Mouse (Mus musculus): Measurements from ENCODE around the gene Stoml1. TPM values are rescaled to one million over a fixed set of nuclear protein-coding genes. Genes with fewer than 3 reads are reported as not detected.

Stoml1 gene
- 5.2 and 5.5 TPM in 2 replicates for polyA plus RNA-seq (2015; fragmentation: Nextera tagmentation; extraction: Ambion mirVana)

DNA sequence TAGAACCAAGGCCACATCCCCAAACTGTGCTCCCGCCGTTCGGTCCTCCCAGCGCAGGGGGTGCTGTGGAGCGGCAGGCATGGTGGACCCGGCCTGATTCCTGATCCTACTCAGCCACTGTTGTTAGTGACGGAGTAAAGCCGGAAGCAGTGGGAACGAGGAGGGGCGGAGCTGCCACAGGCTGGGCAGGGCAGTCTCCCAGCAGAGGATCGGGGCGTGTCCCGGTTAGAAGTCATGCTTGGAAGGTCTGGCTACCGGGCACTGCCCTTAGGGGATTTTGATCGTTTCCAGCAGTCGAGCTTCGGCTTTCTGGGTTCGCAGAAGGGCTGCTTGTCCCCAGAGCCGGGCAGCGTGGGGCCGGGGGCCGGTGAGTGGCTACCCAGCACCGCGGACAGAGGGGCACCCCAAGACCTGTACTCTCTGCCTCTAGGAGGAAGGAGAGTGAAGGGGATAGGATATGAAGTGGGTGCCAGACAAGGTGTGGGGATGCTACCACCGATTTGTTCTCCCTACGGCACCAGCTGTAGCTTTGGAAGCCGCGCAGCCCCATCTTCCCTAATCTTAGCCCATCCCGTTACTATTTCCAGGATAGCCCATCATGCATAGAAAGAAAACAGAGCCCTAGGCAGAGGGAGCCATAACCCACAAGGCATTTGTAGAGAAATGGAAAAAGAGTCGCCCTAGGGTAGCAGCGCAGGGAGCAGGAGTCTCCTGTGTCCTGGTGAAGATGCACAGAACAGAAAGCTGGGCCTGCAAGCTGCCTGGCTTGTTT lies at the start of gene Stoml1:
Gene Stoml1, plus strand, starts transcription at position 132 of the 772 bp plus-strand sequence.
- Histone ChIP-seq H3K9ac (peak within 1 kb of the TSS; percentile 80), H3K27me3 (no peaks in the 10 kb centered on the region), H3K4me2 (peak within 1 kb of the TSS; percentile 91), H3K4me1 (replicated peaks) (peaks cover 60% of the 10 kb centered on the region), H3K36me3 (no peaks in the 10 kb centered on the region; the same call in 1 of the 2 replicates), H3K9me3 (replicated peaks) (no peaks in the 10 kb centered on the region), H3K27ac (peak within 1 kb of the TSS; percentile 87), H3K4me3 (replicated peaks) (peak within 1 kb of the TSS; percentile 71)
- peak; percentile 95 for DNase-seq
- under 1% methylated on average over 31 of the region's 31 CpGs for WGBS (ENCODE audit: insufficient replicate concordance)
- ATAC-seq (ENCODE audit: low read depth): peak; percentile 94

- no peak for DNase-seq
- WGBS (ENCODE audit: insufficient replicate concordance): 3% methylated on average over 42 of the region's 42 CpGs
These were observed 49.2 kb upstream of the Stoml1 start, which contains the start of the genes Islr and Islr2 for GRCm38 (mm10) chr9:58203516-58204447. Gene Islr (minus strand): TSS chr9:58204306. Gene Islr2 (minus strand): TSS chr9:58204319.

GRCm38 (mm10) chr9:58204448-58205000 lies 48.4 kb upstream of the Stoml1 start:
- H3K9ac ChIP-seq: peak overlapping the region; percentile 49; the same call in 1 of the 2 replicates
- H3K27ac ChIP-seq: no peak overlapping the region
- H3K4me3 ChIP-seq (replicated peaks): peak overlapping the region; percentile 56
- no peaks in the 10 kb centered on the region for H3K36me3 ChIP-seq
- ATAC-seq (ENCODE audit: low read depth) (peak; percentile 79), DNase-seq (peak; percentile 75)
- H3K4me1 ChIP-seq (replicated peaks): peaks cover 8% of the 10 kb centered on the region
- 3% methylated on average over 18 of the region's 18 CpGs for WGBS (ENCODE audit: insufficient replicate concordance)
- H3K9me3 ChIP-seq (replicated peaks): no peaks in the 10 kb centered on the region
- H3K4me2 ChIP-seq: peak overlapping the region; percentile 68
- H3K27me3 ChIP-seq: peaks cover 83% of the 10 kb centered on the region

More at GRCm38 (mm10) chr9:58203516-58204447, 49.2 kb upstream of the Stoml1 start, which contains the start of the genes Islr and Islr2:
- H3K4me2 ChIP-seq: peak within 1 kb of the TSS; percentile 68
- no peak within 1 kb of the TSS for H3K27ac ChIP-seq
- H3K36me3 ChIP-seq: no peaks in the 10 kb centered on the region
- H3K4me3 ChIP-seq (replicated peaks): peak within 1 kb of the TSS; percentile 56
- ATAC-seq (ENCODE audit: low read depth): peak; percentile 77
- peak within 1 kb of the TSS; percentile 49; the same call in 1 of the 2 replicates for H3K9ac ChIP-seq
- peaks cover 11% of the 10 kb centered on the region for H3K4me1 ChIP-seq (replicated peaks)
- H3K27me3 ChIP-seq: peaks cover 87% of the 10 kb centered on the region
- no peaks in the 10 kb centered on the region for H3K9me3 ChIP-seq (replicated peaks)

DNA sequence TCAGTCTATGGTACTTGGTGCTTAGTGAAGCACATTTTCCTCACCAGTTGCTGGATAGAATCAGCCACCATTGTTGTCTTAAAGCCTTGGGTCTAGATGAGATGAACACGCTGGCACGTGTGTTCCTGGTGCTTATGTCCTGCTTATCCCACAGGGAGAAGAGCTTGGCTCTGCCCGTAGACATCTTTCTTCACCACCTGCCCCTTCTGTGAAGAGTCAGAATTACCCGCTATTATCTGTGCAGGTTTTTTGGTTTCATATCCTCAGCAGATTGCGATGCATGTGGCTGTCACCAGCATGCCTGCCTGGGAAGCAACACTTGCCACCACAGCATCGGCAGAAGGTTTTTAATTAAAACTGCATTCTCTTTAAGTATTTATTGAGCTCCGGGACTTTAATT lies 47.0 kb upstream of the Stoml1 start:
- no peak for DNase-seq
- H3K4me3 ChIP-seq (replicated peaks): no peak overlapping the region
- no peaks in the 10 kb centered on the region for H3K9me3 ChIP-seq (replicated peaks)
- 74% methylated on average over 7 of the region's 7 CpGs for WGBS (ENCODE audit: insufficient replicate concordance)
- H3K27ac ChIP-seq: no peak overlapping the region
- H3K4me2 ChIP-seq: no peak overlapping the region
- H3K9ac ChIP-seq: no peak overlapping the region
- no peaks in the 10 kb centered on the region for H3K36me3 ChIP-seq
- H3K4me1 ChIP-seq (replicated peaks): peaks cover 18% of the 10 kb centered on the region
- peaks cover 75% of the 10 kb centered on the region for H3K27me3 ChIP-seq
- ATAC-seq (ENCODE audit: low read depth): no peak

DNA sequence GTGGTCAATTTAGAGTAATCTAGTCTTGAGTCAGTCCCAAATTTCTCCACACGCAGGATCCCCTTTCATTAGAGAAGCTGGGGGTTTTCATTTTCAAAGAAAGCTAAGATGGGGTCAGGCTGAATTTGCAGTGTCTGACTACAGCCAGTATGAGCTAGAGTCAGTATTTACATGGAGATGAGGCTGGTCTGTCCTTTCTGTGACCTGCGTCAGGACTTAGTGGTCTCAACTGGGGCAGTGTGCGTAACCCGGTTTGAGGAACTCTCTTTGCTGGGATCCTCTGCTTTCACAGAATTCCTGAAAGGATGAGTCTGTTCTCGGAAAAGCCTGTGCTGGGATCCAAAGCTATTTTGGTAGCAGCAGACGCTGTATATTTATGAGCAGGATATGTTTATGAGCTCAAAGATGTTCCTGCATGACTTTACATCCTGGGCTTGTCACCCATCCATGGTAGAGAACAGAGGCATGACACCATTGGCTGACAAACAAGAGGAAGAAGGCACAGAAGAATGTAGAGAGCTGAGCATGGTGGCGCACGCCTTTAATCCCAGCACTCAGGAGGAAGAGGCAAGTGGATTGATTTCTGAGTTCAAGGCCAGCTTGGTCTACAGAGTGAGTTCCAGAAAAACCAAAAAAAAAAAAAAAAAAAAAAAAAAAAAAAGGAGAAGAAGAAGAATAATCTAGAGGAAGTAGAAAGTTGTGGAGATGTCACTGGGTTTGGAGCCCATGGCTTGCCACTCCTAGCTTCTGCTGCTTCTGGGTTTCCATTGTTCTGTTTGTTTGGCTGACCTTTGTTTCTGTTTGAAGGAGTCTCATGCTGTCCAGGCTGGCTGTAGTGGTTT lies 43.3 kb upstream of the Stoml1 start:
- 71% methylated on average over 8 of the region's 8 CpGs for WGBS (ENCODE audit: insufficient replicate concordance)
- H3K36me3 ChIP-seq: no peaks in the 10 kb centered on the region

DNA sequence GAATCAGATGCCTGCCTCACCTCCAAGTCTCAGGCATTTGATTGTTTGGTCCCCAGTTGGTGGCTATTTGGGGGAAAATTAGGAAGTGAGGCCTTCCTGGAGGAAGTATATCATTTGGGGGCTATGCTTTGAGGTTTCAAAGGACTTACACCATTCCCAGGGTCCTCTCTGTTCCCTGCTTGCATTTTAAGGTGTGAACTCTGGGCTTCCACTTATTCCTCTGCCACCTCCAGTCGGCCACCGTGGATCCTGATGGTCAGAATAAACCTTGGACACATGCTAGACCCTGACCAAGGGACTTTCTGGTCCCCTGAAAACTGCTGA lies 42.7 kb upstream of the Stoml1 start:
- no peak overlapping the region for H3K27ac ChIP-seq
- H3K4me1 ChIP-seq (replicated peaks): peaks cover 43% of the 10 kb centered on the region
- H3K4me2 ChIP-seq: no peak overlapping the region
- no peak overlapping the region for H3K4me3 ChIP-seq (replicated peaks)
- WGBS (ENCODE audit: insufficient replicate concordance): 36% methylated on average over 2 of the region's 2 CpGs
- H3K9ac ChIP-seq: no peak overlapping the region
- DNase-seq (no peak), ATAC-seq (ENCODE audit: low read depth) (no peak)
- peaks cover 36% of the 10 kb centered on the region for H3K27me3 ChIP-seq
- no peaks in the 10 kb centered on the region for H3K36me3 ChIP-seq
- no peaks in the 10 kb centered on the region for H3K9me3 ChIP-seq (replicated peaks)

More for the DNA sequence above, 43.3 kb upstream of the Stoml1 start:
- H3K27me3 ChIP-seq: peaks cover 42% of the 10 kb centered on the region
- no peaks in the 10 kb centered on the region for H3K9me3 ChIP-seq (replicated peaks)
- ATAC-seq (ENCODE audit: low read depth): no peak
- no peak for DNase-seq
- peaks cover 38% of the 10 kb centered on the region for H3K4me1 ChIP-seq (replicated peaks)
- H3K4me3 ChIP-seq (replicated peaks): no peak overlapping the region
- no peak overlapping the region for H3K9ac ChIP-seq
- no peak overlapping the region for H3K27ac ChIP-seq
- no peak overlapping the region for H3K4me2 ChIP-seq

DNA sequence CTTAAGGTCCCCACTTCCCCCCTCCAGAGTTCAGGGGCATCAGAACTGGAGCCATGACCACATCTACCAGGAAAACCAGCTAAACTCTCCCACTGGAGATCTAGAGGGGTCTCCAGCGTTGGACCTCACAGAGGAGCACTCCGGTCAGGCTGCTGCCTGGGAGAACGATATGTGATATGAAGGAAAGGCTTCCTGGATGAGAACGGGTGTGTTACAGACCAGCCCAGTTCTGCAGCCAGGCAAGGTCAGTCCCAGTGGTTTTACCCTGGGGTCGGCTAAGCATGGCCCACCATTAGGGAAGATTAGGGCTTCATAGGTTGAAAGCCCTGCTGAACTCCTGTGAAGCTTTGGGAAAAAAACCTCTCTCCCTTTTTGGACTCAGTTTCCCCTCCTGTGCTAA lies 39.6 kb upstream of the Stoml1 start:
- peak overlapping the region; percentile 89 for H3K27ac ChIP-seq
- ATAC-seq (ENCODE audit: low read depth) (peak; percentile 72), DNase-seq (no peak)
- peaks cover 52% of the 10 kb centered on the region for H3K4me1 ChIP-seq (replicated peaks)
- 30% methylated on average over 5 of the region's 5 CpGs for WGBS (ENCODE audit: insufficient replicate concordance)
- 0 out of 2 replicates have a peak, but pooled peaks cover under 1% of the 10 kb centered on the region for H3K36me3 ChIP-seq
- peak overlapping the region; percentile 63 for H3K9ac ChIP-seq
- H3K9me3 ChIP-seq (replicated peaks): no peaks in the 10 kb centered on the region
- H3K4me2 ChIP-seq: peak overlapping the region; percentile 68
- H3K4me3 ChIP-seq (replicated peaks): peak overlapping the region; percentile 35; the same call in 1 of the 2 replicates
- H3K27me3 ChIP-seq: peaks cover 13% of the 10 kb centered on the region; the same call in 1 of the 2 replicates

GRCm38 (mm10) chr9:58213865-58214264 lies 39.1 kb upstream of the Stoml1 start:
- 2% methylated on average over 5 of the region's 5 CpGs for WGBS (ENCODE audit: insufficient replicate concordance)

DNA sequence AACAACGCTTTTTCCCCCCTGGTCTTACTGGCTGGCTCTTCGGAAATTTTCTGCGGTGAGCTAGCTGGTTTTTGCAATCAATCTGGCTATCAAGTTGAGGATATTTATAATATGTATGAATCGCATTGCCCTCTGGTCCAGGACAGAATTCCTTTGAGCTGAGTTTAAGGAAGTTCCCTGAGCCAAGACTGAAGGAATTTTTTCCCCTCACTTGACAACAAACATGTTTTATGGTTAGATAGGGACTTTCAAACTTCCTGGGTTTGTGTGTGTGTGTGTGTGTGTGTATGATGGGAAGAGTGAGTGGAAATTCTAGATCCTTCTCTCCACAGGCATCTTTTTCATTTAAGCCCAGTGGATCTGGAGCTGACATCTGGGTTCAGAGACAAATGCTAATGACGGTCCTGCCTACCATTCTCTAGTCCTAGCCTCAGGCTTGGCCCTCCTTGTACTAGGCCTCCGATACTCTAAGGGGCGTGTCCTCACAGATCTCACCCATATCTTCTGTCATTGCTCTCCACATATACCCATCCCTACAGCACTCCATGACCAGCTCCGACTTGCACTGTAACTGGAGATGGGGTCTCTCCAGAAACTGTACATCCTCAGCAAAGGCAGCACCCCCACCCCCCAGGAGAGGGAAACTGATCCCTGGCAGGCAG lies 38.3 kb upstream of the Stoml1 start:
- WGBS (ENCODE audit: insufficient replicate concordance): 25% methylated on average over 8 of the region's 8 CpGs
- DNase-seq (peak; percentile 54), ATAC-seq (ENCODE audit: low read depth) (peak; percentile 86)
- Histone ChIP-seq H3K27me3 (peaks cover 8% of the 10 kb centered on the region; the same call in 1 of the 2 replicates), H3K4me1 (replicated peaks) (peaks cover 52% of the 10 kb centered on the region), H3K36me3 (peaks cover 13% of the 10 kb centered on the region), H3K9ac (peak overlapping the region; percentile 59), H3K4me3 (replicated peaks) (peak overlapping the region; percentile 35; the same call in 1 of the 2 replicates), H3K9me3 (replicated peaks) (no peaks in the 10 kb centered on the region), H3K4me2 (peak overlapping the region; percentile 68), H3K27ac (peak overlapping the region; percentile 89)

More at GRCm38 (mm10) chr9:58213865-58214264, 39.1 kb upstream of the Stoml1 start:
- H3K9ac ChIP-seq: peak overlapping the region; percentile 63
- ATAC-seq (ENCODE audit: low read depth) (peak; percentile 95), DNase-seq (peak; percentile 78)
- H3K9me3 ChIP-seq (replicated peaks): no peaks in the 10 kb centered on the region
- H3K4me3 ChIP-seq (replicated peaks): peak overlapping the region; percentile 35
- peak overlapping the region; percentile 89 for H3K27ac ChIP-seq
- peaks cover 52% of the 10 kb centered on the region for H3K4me1 ChIP-seq (replicated peaks)
- peaks cover 13% of the 10 kb centered on the region; the same call in 1 of the 2 replicates for H3K27me3 ChIP-seq
- peaks cover 6% of the 10 kb centered on the region; the same call in 1 of the 2 replicates for H3K36me3 ChIP-seq
- H3K4me2 ChIP-seq: peak overlapping the region; percentile 68

Measured in liver, embryonic 13.5 days (tissue).